Mouse (Mus musculus) ES-Bruce4 (cell line): ENCODE measurements around the gene Olfr972.
"Not testable (repeated sequence)": the region's sequence is repeated elsewhere in the genome, so short reads cannot be mapped to it uniquely, and the experiment has no call there.

Experiments used
- CTCF ChIP-seq: IDR thresholded peaks from one replicate; pipeline ENCODE4 v1.8.1; 2011; ENCODE audit warnings: low read depth, low read length
- EP300 ChIP-seq: IDR thresholded peaks from 2 replicates; pipeline ENCODE4 v1.6.1; 2011; ENCODE audit warnings: low read depth, low read length; ENCODE audit not compliant: insufficient read depth

GRCm38 (mm10) chr9:39871986-39872385 is 5.8 kb downstream of the Olfr972 start:
- TF ChIP-seq EP300, CTCF: not testable (repeated sequence)
